Mouse (Mus musculus): ENCODE measurements at regions not wholly inside any gene's neighbourhood (a gene's known extent, or its start where the extent isn't known, plus 50 kb on each side); places are given as distances from the start of the nearest gene placed in this dataset.

DNA sequence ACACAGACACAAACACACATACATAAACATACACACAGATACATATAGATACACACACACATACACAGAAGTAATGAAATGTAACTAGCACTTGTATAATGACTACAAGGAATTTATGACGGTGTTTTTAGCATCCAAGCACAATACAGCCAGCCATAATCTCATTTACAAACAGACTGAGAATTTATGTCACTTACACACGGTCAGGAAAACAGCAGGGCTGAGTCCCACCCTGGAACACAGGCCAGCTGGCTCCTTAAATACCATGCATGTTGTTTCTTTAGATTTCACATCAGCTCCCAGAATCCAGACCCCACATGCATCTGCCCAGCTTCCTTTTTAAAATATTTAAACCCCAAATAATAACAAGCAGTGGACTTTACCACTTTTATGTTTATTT, 123.1 kb upstream of the Clnk start:
- no peak for TF ChIP-seq GATA1 (IDR thresholded peaks at IDR 0.05; ENCODE audit: borderline replicate concordance, low read length)
- no peak for TF ChIP-seq FLI1 (IDR thresholded peaks at IDR 0.05; ENCODE audit: low read length)

Data from megakaryocyte, embryonic 14.5 days (primary cell).